Mouse (Mus musculus) inflammation-experienced regulatory T-cells, adult 16 weeks (primary cell): Measurements from ENCODE around the gene Duxbl1. TPM values are rescaled to one million over a fixed set of nuclear protein-coding genes. Genes with fewer than 3 reads are reported as not detected.

ENCODE experiments used
- polyA plus RNA-seq: library from polyadenylated mRNA; unstranded; fragments of 100-300 nt; shearing (Covaris generic); gene quantifications from one replicate; pipeline ENCODE4 v1.2.1, GENCODE M21; 2017

Gene Duxbl1
- not detected for polyA plus RNA-seq

DNA sequence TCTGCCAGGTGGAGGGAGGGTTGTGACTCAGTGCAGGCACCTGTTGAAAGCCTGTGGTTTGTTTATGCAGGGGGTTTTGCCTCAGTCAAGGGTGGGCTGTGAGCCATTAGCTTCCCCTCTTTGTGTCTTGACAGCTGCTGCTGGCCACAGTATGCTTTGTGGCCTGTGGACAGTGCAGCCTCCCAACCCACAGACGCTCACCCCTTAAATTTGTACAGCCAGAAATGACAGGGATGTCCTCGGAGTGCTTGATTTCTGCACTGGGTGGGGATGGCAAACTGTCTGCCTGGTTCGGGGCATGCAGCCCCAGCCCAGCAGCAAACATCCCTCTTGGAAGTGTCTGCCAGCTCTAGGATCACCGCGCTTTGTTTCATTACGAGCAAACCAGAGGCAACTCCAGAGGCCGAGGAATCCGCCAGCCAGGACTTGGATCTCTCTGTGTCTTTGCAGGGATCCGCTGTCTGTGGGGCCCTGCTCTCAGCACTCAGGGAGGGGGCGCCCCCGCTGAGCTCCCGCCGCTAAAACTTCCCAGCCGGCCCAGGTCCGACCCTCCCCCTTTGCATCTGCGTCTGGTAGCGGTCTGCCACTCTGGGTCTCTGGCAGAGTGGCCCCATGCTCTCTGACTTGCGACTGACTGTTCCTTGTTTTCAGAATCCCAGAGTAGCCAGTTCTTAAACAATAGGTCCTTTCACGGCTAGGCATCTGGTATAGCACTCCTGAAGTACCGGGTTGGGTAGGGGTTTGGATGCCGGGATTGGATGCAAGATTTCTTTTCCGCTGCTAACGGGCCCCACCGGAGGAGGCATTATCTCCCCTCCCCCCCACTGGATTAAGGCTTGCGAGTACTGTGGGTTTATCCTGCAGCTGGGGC is at the start of gene Duxbl1:
TSS of gene Duxbl1 (plus strand) at position 207 of the 871 bp plus-strand sequence.

DNA sequence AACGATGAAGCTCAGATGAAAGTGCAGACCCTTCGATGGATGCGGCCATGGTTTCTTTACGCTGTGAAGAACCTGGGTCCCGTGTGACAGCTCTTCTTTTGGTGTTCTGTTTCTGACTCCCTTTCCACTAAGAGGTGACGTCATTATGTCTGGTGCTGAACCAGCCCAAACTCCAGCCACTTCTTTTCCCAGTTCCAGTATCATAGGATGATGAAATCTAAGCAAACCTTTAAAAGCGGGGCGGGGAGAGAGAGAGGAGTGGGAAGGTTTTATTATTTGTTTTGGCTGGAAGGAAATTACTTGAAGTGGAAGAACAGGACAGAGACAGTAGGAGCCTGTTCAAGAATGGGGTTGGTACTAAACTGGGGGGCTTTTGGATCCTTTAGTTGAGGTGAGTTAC is 40.4 kb upstream of the Duxbl1 start, which contains the start of gene Cphx1:
TSS of gene Cphx1 (plus strand) at position 301 of the 400 bp plus-strand sequence.

Other genes with a start within 250 kb of the Duxbl1 start
- 0.79 TPM for gene Zcchc24, start 209.5 kb upstream of the Duxbl1 start, polyA plus RNA-seq
- gene Anxa11, start 136.4 kb upstream of the Duxbl1 start, polyA plus RNA-seq, result 53.8 TPM
- gene Plac9a, start 75.5 kb upstream of the Duxbl1 start, polyA plus RNA-seq, result not detected
- gene Tmem254a, start 50.9 kb upstream of the Duxbl1 start, polyA plus RNA-seq, result 11.9 TPM
- gene Cphx1, start 40.3 kb upstream of the Duxbl1 start, polyA plus RNA-seq, result not detected
- not detected for gene Gm9780, start 64.1 kb downstream of the Duxbl1 start, polyA plus RNA-seq
- 210 TPM for gene Tmem254c, start 88.8 kb downstream of the Duxbl1 start, polyA plus RNA-seq
- not detected for gene Cphx2, start 102.9 kb downstream of the Duxbl1 start, polyA plus RNA-seq
- gene Cphx3, start 103.7 kb downstream of the Duxbl1 start, polyA plus RNA-seq, result not detected
- not detected for gene Duxbl2, start 139.8 kb downstream of the Duxbl1 start, polyA plus RNA-seq
- gene Plac9b, start 203.9 kb downstream of the Duxbl1 start, polyA plus RNA-seq, result not detected
- 88.7 TPM for gene Tmem254b, start 228.5 kb downstream of the Duxbl1 start, polyA plus RNA-seq